Mouse (Mus musculus) hindbrain, embryonic 16.5 days (tissue): ENCODE data around the gene Gm6034. TPM values are rescaled to one million over a fixed set of nuclear protein-coding genes. Genes with fewer than 3 reads are reported as not detected.
"Not testable (repeated sequence)": the region's sequence is repeated elsewhere in the genome, so short reads cannot be mapped to it uniquely, and the experiment has no call there.

ENCODE experiments used
- ATAC-seq: fragments of 200-750 bp; cut with Nextera tagmentation; 2 replicates; pipeline ENCODE4 v1.8.0; 2017; ENCODE audit warnings: moderate TSS enrichment, moderate library complexity
- H3K27ac ChIP-seq: fragments of 300-500 bp; sonication (generic); 2 replicates; pipeline ENCODE4 v1.5.1; 2014; ENCODE audit warnings: low read depth, mild to moderate bottlenecking, control low read depth, low read length, moderate library complexity
- H3K27me3 ChIP-seq: fragments of 300-500 bp; sonication (generic); replicated peaks from 2 replicates; pipeline ENCODE4 v1.6.1; 2014; ENCODE audit warnings: low read length; ENCODE audit not compliant: control insufficient read depth, insufficient read depth
- H3K36me3 ChIP-seq: fragments of 300-500 bp; sonication (generic); 2 replicates; pipeline ENCODE4 v1.6.1; 2014; ENCODE audit warnings: mild to moderate bottlenecking, low read length, moderate library complexity, mixed read lengths; ENCODE audit not compliant: control insufficient read depth, insufficient read depth
- H3K4me1 ChIP-seq: fragments of 300-500 bp; sonication (generic); 2 replicates; pipeline ENCODE4 v1.6.1; 2014; ENCODE audit warnings: low read depth, low read length; ENCODE audit not compliant: control insufficient read depth, insufficient read depth
- H3K4me2 ChIP-seq: fragments of 300-500 bp; sonication (generic); 2 replicates; pipeline ENCODE4 v1.6.1; 2014; ENCODE audit warnings: mild to moderate bottlenecking, low read length, control low read depth, moderate library complexity
- H3K4me3 ChIP-seq: fragments of 300-500 bp; sonication (generic); 2 replicates; pipeline ENCODE4 v1.5.1; 2014; ENCODE audit warnings: mild to moderate bottlenecking, low read length, control low read depth, moderate library complexity
- H3K9ac ChIP-seq: fragments of 300-500 bp; sonication (generic); 2 replicates; pipeline ENCODE4 v1.6.1; 2014; ENCODE audit warnings: low read depth, mild to moderate bottlenecking, control low read depth, low read length, moderate library complexity
- H3K9me3 ChIP-seq: fragments of 300-500 bp; sonication (generic); 2 replicates; pipeline ENCODE4 v1.6.1; 2014; ENCODE audit warnings: mild to moderate bottlenecking, low read length, moderate library complexity; ENCODE audit not compliant: control insufficient read depth
- WGBS: fragments of 180-500 bp; shearing (Covaris S2); extraction: QIAGEN DNeasy Blood & Tissue Kit; methylation state at CpG from one replicate; pipeline ENCODE4 v1.1.7; 2014; 5-methylcytosine and 5-hydroxymethylcytosine counted together
- polyA plus RNA-seq: library from polyadenylated mRNA; unstranded; fragments of >200 nt; fragmentation: Nextera tagmentation; extraction: Ambion mirVana; gene quantifications from 2 replicates; pipeline ENCODE4 v1.2.1, GENCODE M21; 2015

Gene Gm6034
- polyA plus RNA-seq, 1 experiment from 2014 or later, result not detected

DNA sequence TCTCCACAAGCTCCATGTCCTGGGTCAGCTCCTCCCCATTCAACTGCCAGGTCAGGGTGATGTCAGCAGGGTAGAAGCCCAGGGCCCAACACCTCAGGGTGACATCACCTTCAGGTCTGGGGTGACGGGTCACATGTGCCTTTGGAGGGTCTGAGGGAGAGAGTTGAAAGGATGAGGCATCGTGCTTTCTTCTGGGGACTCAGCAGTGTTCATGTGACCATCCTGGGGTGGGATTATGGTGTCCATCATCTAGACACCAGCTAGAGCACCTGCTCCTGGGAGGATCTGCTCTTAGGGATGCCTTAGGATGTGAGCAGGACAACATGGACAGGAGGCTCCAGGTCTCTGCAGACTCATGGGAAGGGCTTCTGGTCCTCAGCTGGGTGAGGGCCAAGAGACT lies 2.2 kb upstream of the Gm6034 start:
- H3K36me3 ChIP-seq, H3K9me3 ChIP-seq, H3K27ac ChIP-seq, H3K4me3 ChIP-seq, ATAC-seq, H3K27me3 ChIP-seq, H3K4me1 ChIP-seq, H3K9ac ChIP-seq, H3K4me2 ChIP-seq: not testable (repeated sequence)
- WGBS, result 88% methylated on average over 2 of the region's 2 CpGs

DNA sequence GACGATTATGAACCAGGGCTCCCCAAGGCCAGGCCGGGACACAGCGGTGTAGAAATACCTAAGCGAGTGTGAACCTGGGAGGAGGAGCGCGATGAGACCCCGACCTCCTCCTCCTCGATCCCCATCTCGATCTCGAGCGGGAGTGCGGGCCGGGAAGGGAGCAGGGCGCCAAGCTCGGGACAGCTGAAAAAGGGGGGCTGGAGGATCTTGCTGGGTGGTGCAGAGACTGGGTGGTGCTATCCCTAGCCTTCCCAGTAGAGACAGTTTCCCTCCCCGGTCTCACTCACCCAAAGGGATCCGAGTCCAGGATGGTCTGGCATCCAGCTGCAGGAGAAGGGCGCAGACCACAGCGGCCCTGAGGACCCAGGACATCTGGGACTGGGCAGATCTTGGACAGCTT lies 706 bp upstream of the Gm6034 start:
- not testable (repeated sequence) for H3K4me1 ChIP-seq, H3K27ac ChIP-seq, H3K27me3 ChIP-seq, H3K36me3 ChIP-seq, H3K9me3 ChIP-seq
- H3K9ac ChIP-seq, result peak overlapping the region; percentile 56
- H3K4me2 ChIP-seq, result peak overlapping the region; percentile 78
- H3K4me3 ChIP-seq, result peak overlapping the region; percentile 44
- WGBS, result 2% methylated on average over 19 of the region's 19 CpGs
- ATAC-seq, result peak; percentile 72

DNA sequence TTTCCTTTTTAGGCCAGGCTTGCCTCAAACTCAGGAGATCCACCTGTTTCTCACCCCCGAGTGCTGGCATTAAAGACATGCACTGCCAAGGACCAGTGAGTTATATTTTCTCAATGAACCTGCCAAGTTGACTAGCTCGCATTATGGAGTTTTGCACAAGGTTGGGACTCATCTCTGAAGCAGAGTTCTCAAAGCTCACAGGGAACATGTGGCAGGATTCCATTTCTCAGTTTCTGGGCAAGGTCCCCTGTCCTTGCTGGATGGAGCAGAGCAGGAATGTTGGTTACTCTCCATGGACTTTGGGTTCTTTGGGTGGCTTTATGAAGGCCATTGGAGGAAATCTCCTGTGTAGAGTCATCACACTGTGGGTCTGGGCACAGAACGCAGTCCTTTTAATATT lies 525 bp downstream of the Gm6034 start:
- H3K27me3 ChIP-seq, result no peaks in the 10 kb centered on the region
- H3K36me3 ChIP-seq, result no peaks in the 10 kb centered on the region
- 84% methylated on average over 3 of the region's 3 CpGs for WGBS
- H3K4me1 ChIP-seq, result no peaks in the 10 kb centered on the region; the same call in 1 of the 2 replicates
- H3K9me3 ChIP-seq, result no peaks in the 10 kb centered on the region
- peak overlapping the region; percentile 78 for H3K4me2 ChIP-seq
- no peak for ATAC-seq
- no peak overlapping the region for H3K9ac ChIP-seq
- peak overlapping the region; percentile 44; the same call in 1 of the 2 replicates for H3K4me3 ChIP-seq
- no peak overlapping the region for H3K27ac ChIP-seq

DNA sequence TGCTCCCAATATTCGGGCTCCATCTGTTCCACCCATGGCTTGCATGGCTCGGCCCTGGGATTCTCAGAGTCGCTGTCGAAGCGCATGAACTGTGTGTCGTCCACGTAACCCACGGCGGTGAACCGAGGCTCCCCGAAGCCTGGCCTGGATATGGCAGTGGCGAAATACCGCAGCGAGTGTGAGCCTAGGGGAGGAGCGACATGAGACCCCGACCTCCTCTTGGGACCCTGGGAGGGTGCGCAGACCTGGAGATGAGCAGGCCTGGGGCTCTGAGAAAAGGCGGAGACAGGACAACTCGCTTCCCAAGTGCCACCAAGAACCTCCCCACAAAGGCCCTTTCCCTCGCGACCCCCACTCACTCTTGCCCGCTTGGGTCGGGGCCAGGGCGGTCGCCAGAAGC lies 15.2 kb downstream of the Gm6034 start:
- H3K9me3 ChIP-seq, result not testable (repeated sequence)

DNA sequence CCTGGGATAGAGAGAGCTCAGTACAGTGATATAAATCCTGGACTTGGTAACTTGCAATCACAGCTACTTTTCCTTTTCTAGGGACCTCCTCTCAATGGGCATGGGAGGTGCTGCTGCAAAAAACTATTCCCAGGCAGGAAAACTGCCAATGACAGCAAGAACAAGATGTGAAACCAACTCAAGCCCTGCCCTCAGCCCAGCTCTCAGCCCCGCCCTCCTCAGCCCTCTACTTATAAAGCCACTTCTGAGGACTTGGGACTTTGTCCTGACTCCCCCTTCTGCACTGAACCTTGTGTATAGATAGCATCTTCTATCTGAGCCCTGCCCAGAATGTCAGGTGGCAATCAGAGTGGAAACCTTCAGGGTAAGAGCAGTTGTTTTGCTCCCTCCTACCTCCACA lies 15.6 kb downstream of the Gm6034 start, which contains the start of gene Gm11127:
Gene Gm11127 (minus strand): TSS at position 10 of the 400 bp plus-strand sequence.
- H3K27ac ChIP-seq, H3K4me3 ChIP-seq, H3K36me3 ChIP-seq, H3K4me1 ChIP-seq, H3K27me3 ChIP-seq, H3K9me3 ChIP-seq, H3K9ac ChIP-seq, ATAC-seq, H3K4me2 ChIP-seq: not testable (repeated sequence)
- WGBS, result 42% methylated on average over 1 of the region's 1 CpGs

More for the DNA sequence above, 15.2 kb downstream of the Gm6034 start:
- not testable (repeated sequence) for H3K27ac ChIP-seq, H3K4me1 ChIP-seq, H3K4me3 ChIP-seq, H3K9ac ChIP-seq, ATAC-seq, H3K4me2 ChIP-seq, H3K36me3 ChIP-seq, H3K27me3 ChIP-seq
- 86% methylated on average over 22 of the region's 25 CpGs for WGBS

DNA sequence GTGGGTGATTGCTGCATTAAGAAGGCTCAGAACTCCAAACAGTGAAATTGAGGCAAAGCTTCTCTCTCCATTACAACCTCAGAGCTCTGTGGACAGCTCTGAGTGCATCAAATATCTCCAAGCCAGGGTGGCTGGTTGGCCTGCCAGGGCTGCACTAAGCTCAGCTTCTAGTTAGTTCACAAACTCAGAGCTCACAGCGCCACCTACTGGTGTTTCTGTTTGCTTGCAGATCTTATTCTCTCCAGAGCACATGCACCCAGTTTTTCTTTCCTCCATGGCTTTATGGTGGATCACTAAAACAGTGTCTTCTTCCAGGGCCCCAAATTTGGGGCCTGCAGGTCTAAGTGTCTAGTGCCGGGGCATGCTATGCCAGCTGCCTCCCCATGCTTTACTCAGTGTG lies 18.1 kb downstream of the Gm6034 start:
- Histone ChIP-seq H3K4me2 (no peak overlapping the region), H3K36me3 (no peaks in the 10 kb centered on the region), H3K9me3 (no peaks in the 10 kb centered on the region), H3K27me3 (no peaks in the 10 kb centered on the region), H3K27ac (no peak overlapping the region), H3K4me1 (no peaks in the 10 kb centered on the region), H3K4me3 (no peak overlapping the region), H3K9ac (no peak overlapping the region)
- ATAC-seq, result peak; percentile 56
- whole genome bisulfite sequencing, result 30% methylated on average over 2 of the region's 2 CpGs

DNA sequence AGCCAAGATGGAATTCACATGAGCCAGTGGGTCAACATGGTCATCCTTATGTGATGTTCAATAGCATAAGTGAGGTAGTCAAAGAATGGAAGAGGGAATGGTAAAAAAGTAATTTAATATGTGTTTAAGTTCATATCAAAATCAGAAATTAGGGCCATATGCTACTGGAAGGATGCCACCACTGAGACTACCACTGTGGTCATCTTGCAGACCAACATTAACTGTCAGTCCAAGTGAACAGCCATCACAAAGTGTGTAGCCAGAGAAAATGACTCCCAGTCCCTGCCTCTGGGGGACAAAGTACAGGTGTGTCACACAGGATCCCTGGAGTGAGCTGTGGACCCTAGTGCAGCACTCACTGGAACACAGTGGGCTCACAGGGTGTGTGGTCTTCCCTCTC lies 39.1 kb downstream of the Gm6034 start:
- not testable (repeated sequence) for ATAC-seq, H3K4me1 ChIP-seq, H3K27ac ChIP-seq

DNA sequence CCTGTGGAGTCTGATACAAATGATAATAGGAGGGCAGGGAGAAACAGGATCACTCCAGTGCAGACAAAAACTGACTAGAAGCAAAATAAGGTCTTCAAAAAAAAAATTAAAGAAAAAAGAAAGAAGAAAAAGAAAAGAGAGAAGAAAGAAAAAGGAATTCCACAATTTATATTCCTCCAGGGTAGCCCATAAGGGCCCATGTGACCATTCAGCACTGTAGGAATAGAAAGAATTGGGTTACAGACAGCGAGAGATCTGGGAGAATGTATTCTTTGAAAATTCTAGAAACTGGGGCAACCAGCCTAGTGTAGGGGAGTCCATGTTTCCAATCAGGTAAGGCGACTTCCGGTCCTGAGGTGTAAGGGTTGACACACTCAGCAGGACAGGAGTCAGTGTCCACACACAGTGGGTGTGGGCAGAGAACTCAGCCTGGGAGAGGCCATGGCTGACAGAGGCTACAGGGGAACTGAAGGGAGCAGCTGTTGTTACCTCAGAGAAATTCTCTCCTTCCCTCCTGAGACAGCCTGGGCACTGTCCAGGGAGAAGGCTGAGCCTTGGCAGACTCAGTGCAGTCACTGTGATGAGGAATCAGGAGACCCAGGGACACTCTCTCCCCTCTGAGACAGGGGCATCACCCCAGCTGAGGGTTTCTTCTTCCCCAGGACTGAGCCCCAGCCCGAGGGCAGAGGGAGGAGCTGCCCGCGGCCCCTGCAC lies 39.9 kb downstream of the Gm6034 start:
- peak overlapping the region; percentile 71 for H3K9ac ChIP-seq
- H3K27ac ChIP-seq, H3K36me3 ChIP-seq, H3K9me3 ChIP-seq, H3K27me3 ChIP-seq, H3K4me1 ChIP-seq: not testable (repeated sequence)
- H3K4me3 ChIP-seq, result peak overlapping the region; percentile 56
- 0 out of 2 replicates have a peak, but pooled peaks have one; percentile 49 for ATAC-seq
- peak overlapping the region; percentile 94 for H3K4me2 ChIP-seq
- WGBS, result 51% methylated on average over 3 of the region's 6 CpGs

More for the DNA sequence above, 39.1 kb downstream of the Gm6034 start:
- H3K27me3 ChIP-seq, H3K36me3 ChIP-seq, H3K4me2 ChIP-seq, H3K9ac ChIP-seq, H3K9me3 ChIP-seq, H3K4me3 ChIP-seq: not testable (repeated sequence)

DNA sequence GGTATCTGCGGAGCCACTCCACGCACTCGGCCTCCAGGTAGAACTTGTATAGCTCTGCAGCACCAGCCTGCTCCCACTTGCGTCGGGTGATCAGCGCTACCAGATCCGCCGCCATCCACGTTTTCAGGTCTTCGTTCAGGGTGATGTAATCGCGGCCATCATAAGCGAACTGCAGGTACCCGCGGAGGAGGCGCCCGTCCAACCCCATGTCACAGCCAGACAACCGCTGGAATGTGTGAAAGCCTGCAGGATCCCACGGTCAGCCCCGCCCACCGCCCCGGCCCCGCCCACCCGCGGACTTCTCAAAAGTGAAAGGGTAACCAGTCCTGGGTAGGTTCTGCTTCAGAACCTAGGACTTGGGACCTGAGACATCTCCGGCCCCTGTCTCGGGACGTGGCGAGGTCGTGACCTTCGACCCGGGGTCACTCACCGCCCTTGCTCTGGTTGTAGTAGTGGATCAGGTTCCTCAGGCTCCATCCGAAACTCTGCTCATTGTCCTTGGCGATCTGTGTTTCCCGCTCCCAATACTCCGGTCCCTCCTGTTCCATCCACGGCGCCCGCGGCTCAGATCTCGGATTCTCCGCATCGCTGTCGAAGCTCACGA lies 40.6 kb downstream of the Gm6034 start:
- peak overlapping the region; percentile 71 for H3K9ac ChIP-seq
- peak overlapping the region; percentile 56 for H3K4me3 ChIP-seq
- H3K27ac ChIP-seq, result no peak overlapping the region
- no peaks in the 10 kb centered on the region for H3K36me3 ChIP-seq
- peaks cover 3% of the 10 kb centered on the region for H3K27me3 ChIP-seq
- under 1% methylated on average over 46 of the region's 46 CpGs for WGBS
- H3K4me1 ChIP-seq, result peaks cover 6% of the 10 kb centered on the region; the same call in 1 of the 2 replicates
- H3K9me3 ChIP-seq, result no peaks in the 10 kb centered on the region
- peak overlapping the region; percentile 94 for H3K4me2 ChIP-seq
- peak; percentile 81 for ATAC-seq
